Mouse (Mus musculus) right cerebral cortex, postnatal 36 days (tissue): ENCODE measurements around the gene Farsa.

Experiments
- DNase-seq, 2 experiments: peaks; one replicate each; pipeline ENCODE4 v3.0.0; 2022; ENCODE audit warnings: low spot score in 2 of 2, mixed read lengths in 1 of 2

The Farsa gene

DNA sequence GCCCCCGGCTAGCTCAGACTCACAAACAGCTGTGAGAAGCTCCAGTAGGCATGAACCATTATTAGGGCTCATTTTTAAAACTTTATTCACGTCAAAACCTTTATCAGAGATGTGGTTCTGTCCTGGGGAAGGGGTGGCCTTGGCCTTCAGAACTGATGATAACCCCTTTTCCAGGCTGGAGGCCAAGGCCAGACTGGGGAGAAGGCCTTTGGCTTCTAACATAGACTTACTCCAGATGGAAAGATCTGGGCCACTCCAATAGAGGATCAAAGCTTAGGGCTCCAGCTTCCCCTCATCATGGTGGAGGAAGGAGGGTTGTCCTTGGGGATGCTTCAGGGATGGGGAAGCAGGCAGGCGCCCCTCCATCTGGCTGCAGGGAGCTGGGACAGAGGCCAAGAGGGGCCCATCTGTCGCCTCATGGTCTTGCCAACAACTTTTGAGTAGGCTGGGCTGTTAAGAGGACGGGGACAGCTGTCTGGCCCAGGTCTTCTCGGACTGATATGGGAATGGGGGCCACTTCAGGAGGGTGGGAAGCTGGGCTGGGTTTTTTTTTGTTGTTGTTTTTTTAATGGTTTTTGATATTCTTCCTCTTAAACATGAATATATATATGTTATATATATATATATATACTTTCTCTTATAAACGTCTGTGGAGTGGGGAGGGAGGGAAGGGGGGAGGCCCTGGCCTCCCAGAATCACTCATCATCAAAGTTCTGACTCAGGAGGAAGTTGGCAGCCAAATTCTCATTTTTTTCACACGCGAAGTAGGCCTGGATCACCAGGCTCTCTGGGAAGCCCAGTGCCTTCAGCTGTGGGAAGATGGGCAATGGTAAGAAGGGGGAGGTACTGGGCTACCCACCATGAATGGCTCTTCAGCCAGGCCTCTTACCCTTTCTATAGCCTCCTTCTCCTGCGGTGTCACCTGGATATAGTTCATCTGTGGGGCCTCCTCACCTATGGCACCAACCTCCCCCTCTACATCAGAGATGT lies 21.6 kb upstream of the Farsa start:
- DNase-seq = peak in 1 of 2 experiments; percentile 68

DNA sequence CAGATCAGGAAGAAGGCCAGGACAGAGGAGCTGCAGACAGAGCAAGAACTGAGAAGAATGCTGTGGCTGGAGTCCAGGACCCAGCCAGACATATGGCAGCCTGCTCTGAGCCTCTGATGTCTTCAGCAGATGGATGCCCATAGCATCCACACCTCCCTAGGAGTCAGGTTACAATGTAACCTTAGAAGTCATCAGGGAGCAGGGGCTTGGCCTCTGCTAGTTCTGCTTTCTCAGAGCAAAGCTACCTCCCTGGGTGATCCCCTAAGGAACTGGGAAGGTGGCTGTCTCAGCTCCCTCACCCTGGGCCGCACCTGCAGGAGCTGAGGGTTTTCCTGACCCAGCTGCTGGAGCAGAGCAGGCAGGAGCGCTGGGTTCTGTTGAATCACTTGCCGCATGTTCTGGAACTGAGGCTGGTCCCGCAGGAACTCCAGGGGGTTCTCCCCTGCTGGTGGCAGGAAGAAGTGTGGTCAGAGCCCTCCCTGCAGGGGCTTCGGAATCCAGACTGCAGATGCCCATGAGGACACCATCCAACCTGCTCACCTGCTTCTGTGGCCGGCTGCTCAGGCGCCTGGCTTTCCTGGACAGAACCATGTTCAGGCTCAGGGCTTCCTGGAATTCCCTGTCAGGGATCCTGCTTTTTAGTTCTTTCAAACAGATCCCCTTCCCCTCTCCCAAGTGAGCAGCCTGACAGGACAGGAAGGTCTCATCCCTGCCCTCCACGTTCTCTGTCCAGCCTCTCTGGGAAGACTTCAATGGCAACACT lies 19.5 kb upstream of the Farsa start:
- no peak for DNase-seq

DNA sequence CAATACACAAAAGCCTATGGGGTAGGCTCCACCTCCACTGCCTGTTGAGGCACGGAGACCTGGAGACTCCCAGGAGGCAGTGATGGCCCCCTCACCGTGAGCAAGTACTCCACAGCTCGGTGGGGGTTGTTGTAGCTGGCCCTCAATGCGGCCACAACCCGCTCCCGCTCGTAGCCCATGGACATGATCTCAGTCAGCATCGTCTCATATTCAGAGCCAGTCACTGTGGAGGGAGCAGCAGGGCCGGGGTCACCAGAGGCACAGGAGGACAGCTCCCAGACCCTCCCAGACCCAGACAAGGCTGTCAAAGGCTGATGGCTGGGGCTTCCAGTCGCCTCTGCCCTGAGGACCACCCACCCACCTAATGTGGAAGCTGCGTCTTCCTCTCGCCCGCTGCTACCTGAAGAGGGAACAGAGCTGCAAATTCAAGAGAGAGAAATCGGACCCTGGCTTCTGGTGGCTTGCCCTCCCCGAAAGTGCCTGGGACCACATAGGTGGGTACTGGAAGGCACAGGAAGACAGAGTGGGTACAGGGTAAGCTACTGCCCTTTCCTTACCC lies 18.8 kb upstream of the Farsa start:
- no peak for DNase-seq

DNA sequence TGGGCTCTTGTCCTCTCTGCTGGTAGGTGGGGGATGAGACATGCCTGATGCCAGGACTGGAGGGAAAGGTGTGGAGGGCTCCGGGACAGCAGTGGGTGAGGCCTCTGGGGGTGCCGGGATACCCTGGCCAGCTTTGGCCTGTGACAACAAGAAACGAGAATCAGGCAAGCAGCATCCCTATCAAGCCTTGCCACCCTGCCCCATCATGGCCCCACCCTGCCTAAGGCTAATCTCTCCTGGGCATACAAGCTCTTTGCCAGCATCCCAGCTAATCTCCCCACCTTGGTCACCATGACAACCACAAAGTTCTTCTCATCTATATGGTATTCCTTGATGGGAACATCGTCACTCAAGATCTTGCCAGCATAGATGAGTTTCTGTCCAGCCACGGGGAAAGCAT lies 18.3 kb upstream of the Farsa start:
- DNase-seq = no peak

DNA sequence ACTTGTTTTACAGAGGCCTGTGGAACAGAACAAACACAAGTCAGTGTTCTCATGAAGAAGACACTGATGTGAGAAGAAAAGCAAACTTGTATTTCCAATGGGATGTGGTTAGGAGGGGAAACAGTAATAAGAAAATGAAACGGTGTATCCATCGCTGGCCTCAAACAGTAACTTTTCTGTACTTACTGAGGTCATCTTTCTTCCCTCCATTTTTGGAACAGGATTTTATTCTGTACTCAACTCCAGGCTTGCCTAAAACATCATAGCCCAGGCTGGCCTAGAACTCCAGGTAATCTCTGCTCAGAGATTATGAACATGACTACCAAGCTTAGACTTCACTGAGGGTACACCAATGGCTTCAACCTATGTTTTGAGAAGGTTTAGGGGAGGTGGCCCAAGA lies 17.4 kb upstream of the Farsa start:
- DNase-seq = no peak

DNA sequence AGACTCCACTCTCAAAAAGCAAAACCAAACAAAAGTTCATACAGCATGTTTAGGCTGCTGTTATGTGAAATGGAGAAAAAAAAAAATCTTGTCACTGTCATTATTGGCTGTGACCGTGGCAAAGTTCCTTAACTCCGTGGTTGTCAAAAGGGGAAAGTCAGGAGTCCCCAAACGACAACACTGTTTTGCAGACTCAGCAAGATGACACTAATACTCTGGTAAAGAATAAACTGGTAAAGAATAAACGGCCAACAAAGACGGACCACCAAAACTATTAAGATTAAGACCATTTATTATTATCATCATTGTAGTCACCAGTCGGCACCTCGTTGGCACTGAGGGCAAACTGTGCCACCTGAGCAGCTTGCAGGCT lies 16.9 kb upstream of the Farsa start:
- DNase-seq = no peak

DNA sequence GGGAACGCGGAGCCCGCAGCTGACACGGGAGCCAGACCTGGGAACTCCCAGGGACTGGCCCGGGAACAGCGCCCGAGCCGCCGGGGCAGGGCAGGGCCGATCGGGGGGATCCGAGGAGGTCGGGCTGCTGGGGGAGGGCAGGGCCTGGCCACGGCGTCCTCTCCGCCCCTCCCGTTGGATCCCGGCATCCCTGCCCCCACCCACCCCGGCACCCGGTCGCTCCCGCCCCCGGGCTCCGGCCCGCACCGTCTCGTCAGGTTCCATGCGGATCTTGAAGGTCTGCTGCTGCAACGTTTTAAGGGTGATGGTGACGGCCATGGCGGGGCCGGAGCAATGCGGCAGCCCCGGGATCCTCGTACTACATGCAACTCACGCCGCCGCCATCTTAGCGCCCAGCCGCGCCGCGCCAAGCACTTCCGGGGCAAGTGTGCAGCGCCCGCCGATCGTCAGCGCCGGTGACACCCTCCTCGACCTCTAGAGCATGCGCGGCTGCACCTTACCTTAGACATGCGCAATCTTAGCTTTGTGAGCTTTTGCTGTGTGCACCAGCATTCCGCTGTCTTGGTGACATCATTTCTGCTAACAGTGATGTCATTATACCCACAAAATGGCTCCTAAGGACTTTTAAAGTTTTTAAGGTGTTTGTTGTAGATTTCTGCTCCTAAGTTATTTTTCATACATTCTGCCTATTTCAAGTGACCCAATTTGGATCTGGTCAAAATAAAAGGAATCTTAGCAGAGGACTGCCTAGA lies 16.4 kb upstream of the Farsa start, which contains the start of gene Rad23a:
Rad23a (minus strand) TSS at position 418 of the 752 bp plus-strand sequence.
- DNase-seq = peak; percentile 89 to 90

DNA sequence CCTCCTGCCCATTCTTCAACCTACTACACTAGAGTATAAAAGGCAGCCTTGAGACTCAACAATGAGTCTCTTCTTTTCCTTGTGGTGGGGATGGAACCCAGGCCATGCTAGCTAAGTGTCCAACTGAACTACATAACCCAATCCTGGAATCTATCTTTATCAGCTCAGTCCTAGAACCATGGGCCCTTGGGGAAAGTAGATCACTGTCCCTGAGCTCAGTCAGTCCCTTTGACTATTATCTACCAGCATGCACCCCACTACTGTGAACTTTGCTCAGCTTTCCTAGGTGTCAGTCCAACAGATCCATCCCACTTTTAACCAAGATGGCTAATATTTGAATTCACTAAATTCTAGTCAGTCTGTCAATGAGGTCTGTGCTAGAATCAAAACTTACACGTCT lies 15.3 kb upstream of the Farsa start:
- no peak for DNase-seq

DNA sequence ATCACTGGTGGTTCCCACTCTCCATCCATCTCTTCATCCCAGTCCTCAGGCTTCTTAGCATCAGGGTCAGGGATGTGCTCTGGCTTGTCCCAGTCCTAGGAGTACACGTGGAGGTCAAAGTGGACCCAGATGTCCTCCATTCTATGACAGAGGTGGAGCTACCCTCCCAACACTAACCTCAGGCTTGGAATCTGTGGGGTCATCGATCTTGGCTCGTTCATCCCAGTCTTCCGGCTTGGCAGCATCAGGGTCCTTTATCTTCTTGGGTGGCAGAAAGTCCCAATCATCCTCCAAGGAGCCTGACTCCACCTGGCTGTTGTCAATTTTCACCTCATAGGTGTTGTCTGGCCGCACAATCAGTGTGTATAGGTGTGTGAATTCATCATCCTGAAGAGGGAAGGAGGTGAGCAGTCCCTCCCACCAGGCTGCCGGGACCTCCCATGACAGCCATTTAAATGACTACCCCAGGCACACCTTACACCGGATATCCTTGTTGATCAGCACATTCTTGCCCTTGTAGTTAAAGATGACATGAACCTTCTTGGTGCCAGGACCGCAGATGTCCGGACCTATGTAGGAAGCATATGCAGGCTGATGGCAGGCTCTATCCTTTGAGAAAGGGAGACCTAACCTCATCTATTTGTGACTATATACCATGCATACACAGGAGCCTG lies 12.3 kb upstream of the Farsa start:
- DNase-seq = no peak

DNA sequence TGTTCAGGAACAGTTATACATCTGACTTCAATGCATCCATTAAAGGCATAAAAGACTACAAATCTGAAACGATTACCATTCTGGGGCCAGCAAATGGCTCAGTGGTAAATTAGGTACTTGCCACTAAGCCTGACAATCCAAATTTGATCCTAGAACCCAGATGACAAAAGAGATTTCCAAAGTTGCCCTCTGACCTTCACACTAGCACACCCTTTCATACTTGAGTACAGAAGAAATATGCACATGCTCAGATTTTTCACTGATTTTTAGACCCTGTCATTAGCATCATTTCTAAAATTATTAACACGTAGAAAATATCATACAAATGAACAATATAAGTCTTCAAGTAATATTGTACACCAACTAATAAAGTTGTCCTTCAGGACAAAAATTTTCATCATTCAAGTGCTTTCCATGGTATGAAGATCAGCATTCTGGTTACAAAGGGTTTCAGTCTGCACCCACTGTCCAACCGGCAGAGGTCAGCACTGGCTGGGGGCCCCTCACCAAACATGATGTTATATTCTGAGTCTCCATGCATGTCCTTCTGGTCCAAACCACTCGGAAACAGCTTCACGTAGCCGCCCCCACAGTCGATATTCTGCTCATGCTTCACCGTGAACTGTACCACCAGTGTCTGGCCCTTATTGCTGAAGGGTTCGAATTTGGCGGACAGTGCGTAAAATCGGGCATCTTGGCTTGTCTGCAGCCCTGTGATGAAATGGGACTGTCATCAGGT lies 11.3 kb upstream of the Farsa start:
- no peak for DNase-seq

DNA sequence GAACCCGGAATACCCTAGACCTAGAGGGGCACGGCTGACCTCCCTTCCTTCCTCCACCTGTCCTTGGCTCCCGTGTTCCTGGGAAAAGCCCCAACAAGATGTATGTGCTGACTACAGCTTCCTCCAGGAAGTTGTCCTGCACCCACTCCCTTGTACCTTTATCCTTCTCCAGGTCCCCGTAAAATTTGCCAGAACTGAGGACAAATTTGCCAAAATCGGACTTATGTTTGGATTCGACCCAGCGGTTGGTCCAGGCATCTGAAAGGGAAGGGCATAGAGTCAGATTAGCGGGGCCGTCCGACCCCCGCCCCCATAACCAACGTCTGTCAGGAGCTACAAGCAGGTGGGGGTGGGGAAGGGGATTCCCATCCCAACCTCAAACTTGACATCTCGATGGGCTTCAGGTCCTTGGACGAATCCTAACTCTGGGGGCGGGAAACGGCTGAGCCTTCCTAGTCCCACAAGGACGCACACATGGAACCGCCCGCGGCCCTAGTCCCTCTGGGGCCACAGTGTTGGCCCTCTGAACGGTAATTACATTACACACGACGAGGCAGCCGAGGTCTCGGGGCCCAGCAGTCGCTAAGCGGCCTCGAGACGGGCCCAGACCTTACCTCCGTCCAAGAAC lies 10.6 kb upstream of the Farsa start:
- DNase-seq = no peak

DNA sequence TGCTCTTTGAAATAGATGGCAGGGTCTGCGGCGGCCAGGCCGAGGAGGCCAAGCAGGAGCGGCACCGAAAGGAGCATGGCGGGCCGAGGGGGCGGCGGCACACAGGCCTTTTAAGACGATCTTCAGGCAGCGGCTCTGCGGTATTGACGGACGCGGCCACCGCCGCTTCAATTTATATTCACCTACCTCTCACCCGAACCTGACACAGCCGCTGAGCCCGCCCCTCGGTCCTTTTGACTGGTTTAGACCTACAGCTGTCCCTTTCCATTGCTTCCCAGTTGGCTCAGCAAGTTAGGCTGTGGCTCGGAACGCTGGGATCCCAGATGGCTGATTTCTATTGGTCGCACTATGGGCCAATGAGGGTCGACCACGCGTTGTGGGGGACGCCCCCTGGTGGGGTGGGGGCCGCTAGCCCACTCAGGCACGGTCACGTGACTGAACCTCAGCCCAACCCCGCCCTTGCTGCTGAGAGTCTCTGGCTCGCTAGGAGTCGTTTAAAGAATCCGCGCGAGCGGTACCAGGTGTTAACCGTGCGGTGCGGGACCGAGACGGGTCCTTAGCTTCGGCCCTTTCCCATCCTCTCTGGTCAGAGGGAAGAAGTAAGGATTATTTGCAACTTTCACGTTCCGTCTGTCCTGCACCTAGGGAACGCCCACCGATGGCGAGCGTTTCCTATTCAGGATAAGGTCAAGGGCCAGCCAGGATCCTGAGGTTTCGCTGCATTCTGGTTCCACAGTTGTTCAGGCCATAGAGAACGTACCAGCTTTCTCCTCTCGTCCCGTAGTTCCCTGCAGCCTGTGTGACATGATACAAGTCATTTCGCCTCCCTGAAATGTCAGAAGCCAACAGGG lies 9.8 kb upstream of the Farsa start, which contains the start of gene Calr:
Calr (minus strand) TSS at position 213 of the 851 bp plus-strand sequence.
- DNase-seq = peak; percentile 100

DNA sequence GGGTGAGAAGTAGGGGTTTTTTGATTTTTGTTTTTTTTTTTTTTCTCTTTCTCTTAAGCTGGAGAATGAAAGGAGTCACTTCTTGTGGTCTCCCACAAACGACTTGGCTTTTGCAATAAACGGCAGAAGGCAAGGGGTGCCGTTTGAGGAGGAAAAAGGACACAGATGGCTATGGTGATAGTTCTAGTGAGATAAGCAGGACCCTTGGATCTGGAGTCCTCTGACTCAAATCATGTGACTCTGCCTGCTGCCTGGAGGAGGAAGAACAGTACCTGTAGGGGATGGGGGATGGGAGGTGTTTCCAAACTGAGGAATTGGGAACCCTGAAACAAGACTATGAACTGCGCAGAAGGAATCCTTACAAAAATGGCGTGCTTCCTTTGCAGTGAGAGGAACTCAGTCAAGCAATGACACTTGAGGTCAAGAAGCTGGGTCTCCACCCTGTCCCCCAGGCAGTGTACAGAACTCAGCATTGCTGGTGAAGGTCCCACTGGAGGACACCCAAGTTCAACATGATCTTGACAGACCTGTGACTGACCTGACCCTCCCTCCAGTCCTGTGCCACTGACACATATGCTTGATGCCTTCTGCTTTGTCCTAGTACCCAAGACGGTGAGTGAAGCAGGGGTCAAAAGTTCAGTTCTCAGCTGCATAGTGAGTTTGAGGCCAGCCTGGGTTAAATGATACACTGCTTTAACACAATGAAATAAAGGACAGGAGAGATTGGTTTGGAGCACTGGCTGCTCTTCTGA lies 8.9 kb upstream of the Farsa start:
- no peak for DNase-seq

DNA sequence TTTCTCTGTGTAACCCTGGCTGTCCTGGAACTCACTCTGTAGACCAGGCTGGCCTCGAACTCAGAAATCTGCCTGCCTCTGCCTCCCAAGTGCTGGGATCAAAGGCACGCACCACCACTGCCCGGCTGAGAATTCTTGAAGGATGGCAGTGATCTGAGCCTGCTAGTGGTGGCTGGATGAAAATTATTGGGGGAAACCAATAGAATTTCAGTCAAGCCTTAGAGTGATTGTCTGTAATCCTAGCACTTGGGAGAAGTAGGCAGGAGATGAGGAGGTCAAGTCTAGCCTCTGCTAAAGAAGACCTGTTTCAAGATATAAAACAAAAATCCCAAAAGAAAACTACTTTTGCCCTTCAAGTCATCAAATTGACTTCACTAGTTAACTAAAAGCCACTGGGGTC lies 355 bp upstream of the Farsa start:
- no peak for DNase-seq

DNA sequence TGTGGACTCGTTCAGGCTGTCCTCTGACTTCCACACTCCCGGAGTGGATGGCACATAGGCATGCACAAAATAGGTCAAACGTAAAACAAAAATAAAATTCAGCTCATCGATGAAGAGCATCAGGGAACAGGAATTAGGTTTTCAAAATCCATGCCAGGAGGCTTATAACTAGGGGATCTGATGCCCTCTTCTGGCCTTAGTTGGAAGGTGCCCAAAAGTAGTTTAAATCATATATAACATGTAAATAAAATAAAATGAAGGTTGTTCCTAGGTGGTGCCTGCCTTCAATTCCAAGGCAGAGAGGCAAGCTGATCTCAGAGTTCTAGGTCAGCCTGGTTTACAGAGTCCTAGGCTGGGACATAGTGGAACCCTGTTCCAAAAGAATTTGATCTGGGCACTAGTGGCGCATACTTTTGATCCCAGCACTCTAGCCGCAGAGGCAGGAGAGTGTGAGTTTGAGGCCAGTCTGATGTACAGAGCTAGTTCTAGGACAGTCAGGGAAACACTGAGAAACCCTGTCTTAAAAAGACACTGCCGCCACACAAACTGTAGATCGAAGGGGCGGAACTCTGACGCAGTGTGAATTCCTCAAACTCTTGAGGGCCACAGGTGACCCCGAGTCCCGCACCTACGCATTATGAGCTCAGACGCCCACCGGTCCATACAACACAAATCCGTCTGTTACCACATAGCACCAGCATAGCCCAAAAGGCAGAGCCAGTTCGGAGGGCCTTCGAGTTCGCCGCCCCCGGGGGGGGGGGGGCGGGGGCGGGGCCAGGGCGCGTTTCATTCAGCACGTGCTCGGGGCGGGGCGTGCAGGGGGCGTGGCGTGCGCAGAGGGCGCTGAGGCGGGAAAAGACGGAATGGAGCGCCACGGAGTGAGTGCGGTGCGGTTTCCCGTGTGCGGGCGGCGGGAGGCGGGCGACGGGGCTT lies 14.9 kb downstream of the Farsa start, which contains the start of gene Syce2:
Syce2 (plus strand) TSS at position 736 of the 933 bp plus-strand sequence.
- DNase-seq = no peak

DNA sequence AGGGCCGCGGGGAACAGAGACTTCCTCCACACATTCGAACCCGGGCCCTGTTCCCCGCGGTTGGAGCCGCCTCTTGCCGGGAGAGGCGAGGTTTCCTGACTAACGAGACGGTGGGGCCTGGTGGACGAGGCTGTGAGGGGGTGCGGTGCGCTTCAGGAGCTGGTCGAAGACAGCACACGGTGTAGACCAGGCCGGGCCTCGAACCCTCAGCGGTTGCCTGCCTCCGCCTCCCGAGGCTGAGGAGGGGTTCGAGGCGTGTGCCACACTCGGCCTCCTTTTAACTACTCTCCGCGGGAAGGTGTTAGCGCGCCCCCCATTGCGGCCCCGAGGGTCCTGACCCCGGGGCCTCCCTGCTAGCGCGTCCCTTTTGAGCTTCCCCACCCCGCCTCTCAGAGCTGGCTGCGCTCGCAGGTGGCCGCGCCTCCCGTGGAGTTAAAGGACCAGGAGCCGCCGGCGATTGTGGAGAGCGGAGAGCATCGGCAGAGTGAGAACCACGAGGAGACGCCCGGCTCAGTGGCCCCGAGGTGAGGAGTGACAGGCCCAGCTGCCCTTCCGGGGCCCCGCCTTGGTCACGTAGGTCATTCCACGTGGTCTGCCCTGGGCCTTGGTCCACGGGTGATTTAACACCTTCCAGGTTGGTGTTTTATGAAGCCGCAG lies 15.6 kb downstream of the Farsa start:
- no peak for DNase-seq
